Mouse (Mus musculus) erythroblast, embryonic 14.5 days (primary cell): Measurements from ENCODE around the gene Wnt3a. TPM values are rescaled to one million over a fixed set of nuclear protein-coding genes. Genes with fewer than 3 reads are reported as not detected.

Experiments used
- H3K27me3 ChIP-seq: 2 replicates; pipeline ENCODE4 v1.6.1; 2012; ENCODE audit warnings: inconsistent platforms; ENCODE audit not compliant: control insufficient read depth
- H3K36me3 ChIP-seq: 2 replicates; pipeline ENCODE4 v1.6.1; 2012; ENCODE audit warnings: mild to moderate bottlenecking, inconsistent platforms; ENCODE audit not compliant: control insufficient read depth
- H3K4me1 ChIP-seq: 2 replicates; pipeline ENCODE4 v1.6.1; 2012; ENCODE audit warnings: inconsistent platforms; ENCODE audit not compliant: control insufficient read depth
- H3K4me3 ChIP-seq: replicated peaks from 2 replicates; pipeline ENCODE3; 2012; ENCODE audit warnings: moderate library complexity, mild to moderate bottlenecking, inconsistent platforms
- H3K9me3 ChIP-seq: 2 replicates; pipeline ENCODE4 v1.6.1; 2012; ENCODE audit warnings: low read length, inconsistent platforms, mixed read lengths; ENCODE audit not compliant: control insufficient read depth
- GATA1 ChIP-seq: IDR thresholded peaks from 2 replicates; pipeline ENCODE4 v1.6.1; 2012; ENCODE audit warnings: low read length, inconsistent platforms, mixed read lengths
- TAL1 ChIP-seq: IDR thresholded peaks from 3 replicates; pipeline ENCODE4 v1.6.1; 2012; ENCODE audit warnings: low read length, inconsistent platforms, mixed read lengths
- polyA plus RNA-seq: library from polyadenylated mRNA; stranded (reverse); fragments of >175 nt; gene quantifications from 2 replicates; pipeline ENCODE4 v1.2.3, GENCODE M21; 2012

The Wnt3a gene
- polyA plus RNA-seq, 1 experiment = 0.02 TPM

- H3K27me3 ChIP-seq = peaks cover 89% of the 10 kb centered on the region
- H3K9me3 ChIP-seq = no peaks in the 10 kb centered on the region
- no peak overlapping the region for H3K4me3 ChIP-seq
- 0 out of 2 replicates have a peak, but pooled peaks cover 2% of the 10 kb centered on the region for H3K4me1 ChIP-seq
- H3K36me3 ChIP-seq = no peaks in the 10 kb centered on the region
- TF ChIP-seq GATA1 = no peak
- TF ChIP-seq TAL1 = no peak
Observed at GRCm38 (mm10) chr11:59278047-59278446, 12.5 kb downstream of the Wnt3a start.

GRCm38 (mm10) chr11:59276877-59277276 lies 13.7 kb downstream of the Wnt3a start:
- peaks cover 91% of the 10 kb centered on the region for H3K27me3 ChIP-seq
- 0 out of 2 replicates have a peak, but pooled peaks cover 2% of the 10 kb centered on the region for H3K4me1 ChIP-seq
- no peaks in the 10 kb centered on the region for H3K9me3 ChIP-seq
- TF ChIP-seq GATA1 (no peak), TAL1 (no peak)
- no peak overlapping the region for H3K4me3 ChIP-seq
- H3K36me3 ChIP-seq = no peaks in the 10 kb centered on the region

- peaks cover 81% of the 10 kb centered on the region for H3K27me3 ChIP-seq
- no peaks in the 10 kb centered on the region for H3K36me3 ChIP-seq
- TF ChIP-seq GATA1 (no peak), TAL1 (no peak)
- H3K4me1 ChIP-seq = 0 out of 2 replicates have a peak, but pooled peaks cover 2% of the 10 kb centered on the region
- H3K9me3 ChIP-seq = peaks cover under 1% of the 10 kb centered on the region
- no peak overlapping the region for H3K4me3 ChIP-seq
Observed at GRCm38 (mm10) chr11:59274184-59274583, 16.4 kb downstream of the Wnt3a start.

- peaks cover 35% of the 10 kb centered on the region for H3K4me1 ChIP-seq
- H3K27me3 ChIP-seq = peaks cover 89% of the 10 kb centered on the region
Observed at GRCm38 (mm10) chr11:59266727-59267126, 23.8 kb downstream of the Wnt3a start.

DNA sequence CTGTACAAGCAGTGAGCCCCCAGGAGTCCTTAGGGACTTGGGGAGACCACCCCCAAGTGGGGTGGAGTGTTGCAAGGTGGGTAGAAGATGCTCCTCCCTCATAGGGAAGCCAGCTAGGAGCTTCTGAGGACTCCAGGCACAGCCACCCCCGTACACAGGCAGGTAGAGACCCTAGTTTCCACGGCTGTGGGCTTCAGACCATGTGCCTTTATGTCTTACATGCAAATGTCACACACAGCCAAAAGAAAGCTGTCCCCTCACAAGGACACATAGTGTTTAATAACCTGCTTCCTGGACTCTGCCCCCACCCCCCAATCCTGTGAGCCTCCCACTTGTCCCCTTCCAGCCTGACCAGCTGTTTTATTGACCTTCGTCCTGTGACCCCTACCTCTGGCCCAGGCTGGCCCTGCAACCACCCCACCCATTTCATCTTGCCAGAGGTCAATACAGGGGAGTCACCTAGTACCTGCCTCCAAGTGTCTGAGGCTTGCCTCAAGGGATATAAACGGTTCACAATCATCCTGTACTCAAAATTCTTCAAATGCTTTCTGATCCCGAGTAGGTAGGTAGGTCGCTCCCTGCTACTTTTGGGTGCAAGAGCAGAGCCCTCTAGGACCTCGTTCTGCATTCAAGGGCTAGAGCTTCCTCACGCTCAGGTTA lies 25.3 kb downstream of the Wnt3a start:
- Histone ChIP-seq H3K36me3 (no peaks in the 10 kb centered on the region), H3K27me3 (peaks cover 80% of the 10 kb centered on the region), H3K4me3 (no peak overlapping the region), H3K4me1 (peaks cover 50% of the 10 kb centered on the region), H3K9me3 (peaks cover 23% of the 10 kb centered on the region)
- TF ChIP-seq TAL1 = no peak
- TF ChIP-seq GATA1 = no peak

More at GRCm38 (mm10) chr11:59266727-59267126, 23.8 kb downstream of the Wnt3a start:
- Histone ChIP-seq H3K9me3 (peaks cover 23% of the 10 kb centered on the region), H3K4me3 (no peak overlapping the region), H3K36me3 (no peaks in the 10 kb centered on the region)
- TF ChIP-seq TAL1 = no peak
- TF ChIP-seq GATA1 = no peak

- peaks cover 78% of the 10 kb centered on the region for H3K27me3 ChIP-seq
- H3K36me3 ChIP-seq = no peaks in the 10 kb centered on the region
- peak overlapping the region; percentile 53 for H3K4me3 ChIP-seq
- peaks cover 57% of the 10 kb centered on the region for H3K4me1 ChIP-seq
- TF ChIP-seq TAL1 = no peak
- no peak for TF ChIP-seq GATA1
- H3K9me3 ChIP-seq = peaks cover 23% of the 10 kb centered on the region
Observed at GRCm38 (mm10) chr11:59264593-59264992, 26.0 kb downstream of the Wnt3a start.

GRCm38 (mm10) chr11:59263870-59264563 lies 26.5 kb downstream of the Wnt3a start:
- TF ChIP-seq TAL1 (no peak), GATA1 (no peak)
- peaks cover 73% of the 10 kb centered on the region for H3K27me3 ChIP-seq
- peaks cover 62% of the 10 kb centered on the region for H3K4me1 ChIP-seq

DNA sequence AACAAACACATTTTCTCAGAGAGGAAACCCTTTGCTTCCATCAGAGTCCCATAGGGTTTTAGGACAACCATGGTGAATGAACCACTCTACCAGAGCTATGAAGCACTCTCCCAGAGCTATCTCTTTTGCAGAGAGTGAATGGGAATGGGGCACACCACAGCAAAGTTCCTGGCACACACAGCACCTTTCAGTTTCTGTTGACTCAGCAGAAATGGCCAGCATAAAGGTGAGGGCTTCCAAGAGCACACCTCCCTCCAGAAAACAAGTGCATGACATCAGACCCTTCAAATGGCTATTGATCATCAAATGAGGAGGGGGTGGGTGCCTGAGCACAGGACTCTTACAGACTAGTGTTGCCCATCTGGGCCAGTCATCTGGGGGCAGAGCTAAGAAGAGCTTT lies 28.2 kb downstream of the Wnt3a start:
- H3K4me1 ChIP-seq = peaks cover 69% of the 10 kb centered on the region

More at GRCm38 (mm10) chr11:59263870-59264563, 26.5 kb downstream of the Wnt3a start:
- peaks cover 20% of the 10 kb centered on the region for H3K9me3 ChIP-seq
- no peaks in the 10 kb centered on the region for H3K36me3 ChIP-seq
- peak overlapping the region; percentile 53 for H3K4me3 ChIP-seq

DNA sequence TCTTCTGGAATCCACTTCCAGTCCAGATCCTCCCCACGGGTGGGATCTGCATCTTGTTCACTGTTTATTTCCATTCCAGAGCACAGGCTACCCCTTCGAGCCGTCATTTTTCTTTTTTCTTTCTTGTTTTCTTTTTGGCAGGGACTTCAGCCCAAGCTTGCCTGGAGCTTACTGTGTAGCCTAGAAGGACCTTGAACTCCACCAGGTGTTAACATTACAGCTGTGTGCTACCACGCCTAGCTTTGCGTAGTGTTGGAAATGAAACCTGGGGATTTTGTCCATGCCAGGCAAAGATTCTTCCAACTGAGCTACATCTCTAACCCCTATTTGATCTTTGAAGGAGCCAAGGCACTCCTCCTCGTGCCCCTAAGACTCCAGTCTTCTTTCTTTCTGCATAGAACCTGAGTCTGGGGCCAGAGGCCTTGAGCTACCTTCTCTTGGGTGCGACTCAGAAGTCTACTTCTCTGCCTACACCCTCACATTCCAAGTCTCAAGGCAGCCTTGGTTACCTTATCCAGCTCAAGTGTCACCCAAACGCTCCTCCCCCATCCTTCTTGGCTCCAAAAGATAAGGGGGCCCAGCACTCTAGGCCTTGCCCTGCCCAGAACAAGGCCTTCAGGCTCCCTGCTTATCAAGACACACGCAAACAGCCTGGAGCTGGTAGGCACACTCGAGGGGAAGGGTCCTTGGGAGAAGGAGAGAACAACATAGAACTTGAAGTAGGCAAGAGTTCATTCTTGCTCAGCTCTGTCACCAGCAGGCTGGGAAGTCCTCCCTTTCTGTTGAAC lies 29.7 kb downstream of the Wnt3a start:
- Histone ChIP-seq H3K4me3 (peak overlapping the region; percentile 52), H3K27me3 (peaks cover 72% of the 10 kb centered on the region), H3K9me3 (peaks cover 7% of the 10 kb centered on the region; the same call in 1 of the 2 replicates), H3K4me1 (peaks cover 65% of the 10 kb centered on the region), H3K36me3 (no peaks in the 10 kb centered on the region)
- TF ChIP-seq GATA1 = peak; percentile 91
- peak; percentile 79 for TF ChIP-seq TAL1

More for the DNA sequence above, 28.2 kb downstream of the Wnt3a start:
- peaks cover 9% of the 10 kb centered on the region; the same call in 1 of the 2 replicates for H3K9me3 ChIP-seq
- TF ChIP-seq TAL1 = no peak
- TF ChIP-seq GATA1 = no peak
- no peaks in the 10 kb centered on the region for H3K36me3 ChIP-seq
- H3K27me3 ChIP-seq = peaks cover 72% of the 10 kb centered on the region
- H3K4me3 ChIP-seq = no peak overlapping the region
